Mouse (Mus musculus): Measurements from ENCODE around the gene Tamm41. TPM values are rescaled to one million over a fixed set of nuclear protein-coding genes. Genes with fewer than 3 reads are reported as not detected.

Tamm41 gene
- total RNA-seq, 2 experiments from 2014 or later: 11.9 to 16.4 TPM

GRCm38 (mm10) chr6:114974331-114974730 is 63.3 kb downstream of the Tamm41 start:
- no peak for DNase-seq

GRCm38 (mm10) chr6:114972988-114973387 is 64.7 kb downstream of the Tamm41 start:
- DNase-seq: no peak

- no peak for DNase-seq
These were observed 66.8 kb downstream of the Tamm41 start for GRCm38 (mm10) chr6:114970895-114971294.

DNA sequence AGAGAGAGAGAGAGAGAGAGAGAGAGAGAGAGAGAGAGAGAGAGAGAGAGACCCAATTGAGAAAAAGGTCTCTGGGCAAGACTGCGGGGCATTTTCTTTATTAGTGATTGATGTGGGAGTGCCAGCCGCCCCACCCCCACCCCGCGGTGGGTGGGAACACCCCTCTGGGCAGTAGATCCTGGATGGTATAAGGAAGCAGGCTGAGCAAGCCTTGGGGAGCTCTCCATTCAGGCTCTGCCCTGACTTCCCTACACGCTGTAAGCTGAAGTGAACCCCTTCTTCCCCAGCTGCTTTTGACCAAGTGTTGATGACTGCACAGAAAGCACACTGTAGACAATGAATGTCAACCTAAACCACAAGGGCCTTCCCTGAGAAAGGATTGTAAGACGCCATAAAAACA is 67.3 kb downstream of the Tamm41 start:
- DNase-seq: no peak

GRCm38 (mm10) chr6:114969213-114970120 is 68.2 kb downstream of the Tamm41 start, which contains the start of gene Vgll4:
TSS of gene Vgll4 (minus strand) at chr6:114969994.
- DNase-seq: peak; percentile 62

DNA sequence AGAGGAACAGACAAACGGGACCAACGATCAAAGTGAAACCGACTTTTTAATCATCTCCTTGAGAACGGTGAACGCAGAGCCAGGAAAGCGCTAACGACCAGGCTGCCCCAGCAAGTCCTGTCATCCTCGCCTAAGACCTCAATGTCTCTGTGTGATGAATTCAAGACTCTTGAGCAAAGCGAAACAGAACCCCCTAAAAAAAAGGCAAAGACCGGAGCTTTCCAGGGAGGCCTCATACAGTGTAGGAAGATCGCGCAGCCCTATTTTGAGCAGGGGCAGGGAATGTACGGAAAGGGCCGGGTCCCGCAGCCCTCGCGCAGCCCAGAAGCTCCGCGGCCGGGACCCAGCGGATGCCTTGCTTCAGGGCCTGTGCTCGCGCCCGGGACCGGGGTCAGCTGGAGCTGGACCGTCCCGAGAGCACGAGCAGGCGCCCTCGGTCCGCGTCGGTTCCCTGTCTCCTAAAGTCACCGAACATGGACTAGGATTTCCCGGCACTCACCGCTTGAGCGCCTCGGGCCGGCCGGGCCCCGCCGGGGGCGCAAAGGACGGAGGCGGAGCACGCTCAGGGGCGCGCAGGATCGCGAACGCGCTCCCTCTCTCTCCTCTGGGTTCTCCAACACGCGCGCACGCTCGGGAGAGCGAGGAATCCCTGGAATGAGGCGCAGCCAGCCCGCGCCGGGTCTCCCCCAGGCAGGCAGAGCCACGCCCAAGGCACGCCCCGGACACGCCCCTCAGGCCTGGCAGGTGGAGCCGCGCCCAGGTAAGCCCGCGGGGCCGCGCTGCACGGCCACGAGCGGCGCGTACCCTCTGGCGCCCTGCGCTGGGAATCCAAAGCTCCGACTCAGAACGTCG is 69.1 kb downstream of the Tamm41 start:
- DNase-seq: peak; percentile 71

- no peak for DNase-seq
These were observed 70.1 kb downstream of the Tamm41 start for GRCm38 (mm10) chr6:114967623-114968022.

GRCm38 (mm10) chr6:114966396-114967154 is 71.1 kb downstream of the Tamm41 start:
- DNase-seq: no peak

DNA sequence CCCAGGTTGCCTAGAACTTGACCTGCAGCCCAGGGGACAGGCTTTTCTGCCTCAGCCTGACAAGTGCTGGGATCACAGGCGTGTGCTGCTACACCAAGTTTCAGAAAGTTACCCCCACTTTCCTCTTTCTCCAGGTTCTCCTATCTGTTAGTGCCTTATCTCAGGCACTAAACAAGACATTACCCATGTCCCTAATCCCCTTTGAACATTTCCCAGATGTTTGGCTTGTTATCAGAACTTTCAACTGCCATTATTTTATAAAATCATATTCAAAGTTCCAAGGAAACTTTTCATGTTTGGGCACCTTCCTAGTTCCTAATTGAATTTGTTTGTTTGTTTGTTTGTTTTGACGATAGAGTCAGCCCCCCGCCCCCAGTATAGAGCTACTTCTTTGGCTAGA is 71.9 kb downstream of the Tamm41 start:
- DNase-seq: no peak

GRCm38 (mm10) chr6:114965396-114965795 is 72.3 kb downstream of the Tamm41 start:
- no peak for DNase-seq

- no peak for DNase-seq
These were observed 73.4 kb downstream of the Tamm41 start for GRCm38 (mm10) chr6:114964235-114964634.

GRCm38 (mm10) chr6:114963636-114964035 is 74.0 kb downstream of the Tamm41 start:
- no peak for DNase-seq

DNA sequence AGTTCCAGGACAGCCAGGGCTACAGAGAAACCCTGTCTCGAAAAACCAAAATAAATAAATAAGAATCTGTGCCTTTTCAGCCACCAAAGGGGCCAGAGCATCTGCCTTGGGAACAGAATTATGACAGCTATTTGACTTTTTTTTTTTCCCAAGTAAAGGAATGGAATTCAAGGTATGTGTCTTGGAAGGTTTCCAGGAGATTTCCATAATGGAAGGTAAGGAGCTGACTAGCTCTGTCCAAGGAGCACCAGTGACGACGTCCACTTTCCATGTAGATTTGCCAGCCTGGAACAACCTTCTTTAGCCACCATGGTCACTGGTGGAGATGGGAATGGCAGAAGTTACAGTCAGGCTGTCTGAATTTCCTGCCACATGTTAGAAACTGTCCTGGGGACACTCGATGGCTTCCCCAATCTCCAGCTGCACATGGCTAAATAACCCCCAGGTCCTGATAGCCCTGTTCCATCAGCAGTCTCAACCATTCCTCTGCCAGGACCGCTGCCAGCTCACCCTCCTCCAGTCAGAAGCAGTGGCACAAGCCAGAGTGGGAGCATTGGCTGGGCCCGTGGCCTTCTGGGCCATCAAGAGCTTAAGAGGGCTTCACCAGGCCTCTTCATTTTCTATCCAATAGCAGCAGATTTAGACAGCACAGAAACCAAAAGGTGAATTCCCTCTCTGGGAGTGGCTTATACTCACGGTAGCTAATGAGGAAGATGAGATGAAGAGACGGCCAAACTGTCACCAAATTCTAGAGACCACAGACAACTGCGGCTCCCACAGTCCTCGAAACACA is 76.2 kb downstream of the Tamm41 start:
- no peak for DNase-seq

GRCm38 (mm10) chr6:114959012-114959398 is 78.7 kb downstream of the Tamm41 start:
- DNase-seq: no peak

- DNase-seq: no peak
These were observed 79.2 kb downstream of the Tamm41 start for GRCm38 (mm10) chr6:114958249-114959011.

- DNase-seq: no peak
These were observed 79.9 kb downstream of the Tamm41 start for GRCm38 (mm10) chr6:114957756-114958155.

- DNase-seq: no peak
These were observed 83.2 kb downstream of the Tamm41 start for GRCm38 (mm10) chr6:114954496-114954895.
